Mouse (Mus musculus) heart, embryonic 12.5 days (tissue): ENCODE data around the gene Pdss1. TPM values are rescaled to one million over a fixed set of nuclear protein-coding genes. Genes with fewer than 3 reads are reported as not detected.
A peak's percentile ranks its signal among the peaks of the same experiment; 100 is the strongest.

ENCODE experiments used
- ATAC-seq: fragments of 200-750 bp; cut with Nextera tagmentation; 2 replicates; pipeline ENCODE4 v1.8.0; 2017; ENCODE audit warnings: moderate TSS enrichment, moderate library complexity; ENCODE audit not compliant: insufficient number of reproducible peaks, low FRiP score
- H3K27ac ChIP-seq: fragments of 300-500 bp; sonication (generic); 2 replicates; pipeline ENCODE4 v1.5.1; 2016; ENCODE audit warnings: mild to moderate bottlenecking, moderate library complexity; ENCODE audit not compliant: poor library complexity, severe bottlenecking
- H3K27me3 ChIP-seq: fragments of 300-500 bp; sonication (generic); replicated peaks from 2 replicates; pipeline ENCODE4 v1.6.1; 2016; ENCODE audit warnings: mild to moderate bottlenecking, moderate library complexity
- H3K36me3 ChIP-seq: fragments of 300-500 bp; sonication (generic); 2 replicates; pipeline ENCODE4 v1.6.1; 2016; ENCODE audit warnings: mild to moderate bottlenecking, moderate library complexity
- H3K4me1 ChIP-seq: fragments of 300-500 bp; sonication (generic); replicated peaks from 2 replicates; pipeline ENCODE4 v1.6.1; 2016; ENCODE audit warnings: mild to moderate bottlenecking
- H3K4me2 ChIP-seq: fragments of 300-500 bp; sonication (generic); 2 replicates; pipeline ENCODE4 v1.6.1; 2016; ENCODE audit warnings: mild to moderate bottlenecking, moderate library complexity
- H3K4me3 ChIP-seq: fragments of 300-500 bp; sonication (generic); 2 replicates; pipeline ENCODE4 v1.5.1; 2016; ENCODE audit warnings: mild to moderate bottlenecking
- H3K9ac ChIP-seq: fragments of 300-500 bp; sonication (generic); 2 replicates; pipeline ENCODE4 v1.6.1; 2016; ENCODE audit warnings: mild to moderate bottlenecking, moderate library complexity
- H3K9me3 ChIP-seq: fragments of 300-500 bp; sonication (generic); replicated peaks from 2 replicates; pipeline ENCODE4 v1.6.1; 2016; ENCODE audit warnings: mild to moderate bottlenecking, moderate library complexity
- WGBS: fragments of 180-500 bp; shearing (Covaris S2); methylation state at CpG from one replicate; pipeline ENCODE4 v1.1.7; 2016; 5-methylcytosine and 5-hydroxymethylcytosine counted together
- polyA plus RNA-seq: library from polyadenylated mRNA; unstranded; fragments of >200 nt; fragmentation: Nextera tagmentation; extraction: Ambion mirVana; gene quantifications from 2 replicates; pipeline ENCODE4 v1.2.1, GENCODE M21; 2016

Pdss1 gene
- polyA plus RNA-seq, 1 experiment from 2014 or later, result 32.1 TPM

DNA sequence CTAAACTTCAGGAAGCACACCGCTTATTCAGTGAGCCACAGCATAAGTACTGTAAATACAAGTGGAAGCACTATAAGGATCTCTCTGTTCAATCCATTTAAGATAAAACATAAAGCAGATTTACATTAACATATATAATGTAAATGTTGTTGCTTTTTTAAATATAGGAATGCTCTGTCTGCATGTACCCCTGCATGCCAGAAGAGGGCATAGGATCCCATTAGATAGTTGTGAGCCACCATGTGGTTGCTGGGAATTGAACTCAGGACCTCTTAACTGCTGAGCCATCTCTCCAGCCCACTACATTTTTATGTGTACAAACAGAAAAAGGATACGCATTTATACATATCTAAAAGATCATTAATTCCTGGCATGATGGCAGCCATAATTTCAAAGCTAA, 66.4 kb downstream of the Pdss1 start:
- peaks cover 12% of the 10 kb centered on the region for H3K36me3 ChIP-seq
- no peaks in the 10 kb centered on the region for H3K9me3 ChIP-seq
- ATAC-seq, result no peak
- no peaks in the 10 kb centered on the region for H3K4me1 ChIP-seq
- no peak overlapping the region for H3K4me2 ChIP-seq
- H3K27me3 ChIP-seq, result no peaks in the 10 kb centered on the region
- no peak overlapping the region for H3K4me3 ChIP-seq
- no peak overlapping the region for H3K27ac ChIP-seq
- H3K9ac ChIP-seq, result no peak overlapping the region
- WGBS, result 94% methylated on average over 2 of the region's 2 CpGs

DNA sequence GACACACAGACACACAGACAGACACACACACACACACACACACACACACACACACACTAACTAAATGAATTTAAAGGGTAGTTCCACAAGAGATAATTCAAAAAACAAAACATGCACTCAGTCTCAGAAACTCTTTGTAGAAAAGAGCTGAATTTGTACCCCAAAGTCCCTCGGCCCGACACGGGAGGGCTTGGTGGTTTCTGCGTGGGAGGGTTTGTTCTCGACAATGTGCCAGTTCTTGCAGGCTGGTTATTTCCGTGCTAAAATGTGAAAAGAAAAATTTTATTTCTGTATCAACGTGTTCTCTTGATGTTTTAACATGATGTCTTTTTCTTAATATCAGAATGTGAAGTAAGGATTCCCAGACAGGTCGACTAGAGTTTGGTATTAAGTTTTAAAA, 66.9 kb downstream of the Pdss1 start:
- no peaks in the 10 kb centered on the region for H3K4me1 ChIP-seq
- no peak for ATAC-seq
- 92% methylated on average over 8 of the region's 8 CpGs for WGBS

GRCm38 (mm10) chr2:22962970-22963369, 67.6 kb downstream of the Pdss1 start:
- no peak for ATAC-seq
- no peak overlapping the region for H3K4me2 ChIP-seq
- no peaks in the 10 kb centered on the region for H3K27me3 ChIP-seq
- no peaks in the 10 kb centered on the region for H3K9me3 ChIP-seq
- H3K9ac ChIP-seq, result no peak overlapping the region
- H3K4me3 ChIP-seq, result no peak overlapping the region
- no peaks in the 10 kb centered on the region for H3K4me1 ChIP-seq
- WGBS, result 91% methylated on average over 3 of the region's 3 CpGs
- H3K36me3 ChIP-seq, result peaks cover 11% of the 10 kb centered on the region
- no peak overlapping the region for H3K27ac ChIP-seq

More for the DNA sequence above, 66.9 kb downstream of the Pdss1 start:
- H3K27me3 ChIP-seq, result no peaks in the 10 kb centered on the region
- no peak overlapping the region for H3K4me3 ChIP-seq
- H3K27ac ChIP-seq, result no peak overlapping the region
- H3K36me3 ChIP-seq, result peaks cover 10% of the 10 kb centered on the region
- H3K9me3 ChIP-seq, result no peaks in the 10 kb centered on the region
- H3K4me2 ChIP-seq, result no peak overlapping the region
- no peak overlapping the region for H3K9ac ChIP-seq

- 80% methylated on average over 3 of the region's 3 CpGs for WGBS
- no peak for ATAC-seq
- Histone ChIP-seq H3K9ac (no peak overlapping the region), H3K4me3 (no peak overlapping the region), H3K27ac (no peak overlapping the region), H3K36me3 (no peaks in the 10 kb centered on the region), H3K4me1 (no peaks in the 10 kb centered on the region), H3K27me3 (no peaks in the 10 kb centered on the region), H3K9me3 (no peaks in the 10 kb centered on the region), H3K4me2 (no peak overlapping the region)
Observed at GRCm38 (mm10) chr2:22977387-22977973, 82.2 kb downstream of the Pdss1 start.

- H3K9ac ChIP-seq, result no peak overlapping the region
- 81% methylated on average over 2 of the region's 2 CpGs for WGBS
Observed at GRCm38 (mm10) chr2:22985973-22986657, 90.8 kb downstream of the Pdss1 start.

More at GRCm38 (mm10) chr2:22985973-22986657, 90.8 kb downstream of the Pdss1 start:
- H3K36me3 ChIP-seq, result no peaks in the 10 kb centered on the region
- peak overlapping the region; percentile 40; the same call in 1 of the 2 replicates for H3K27ac ChIP-seq
- no peak overlapping the region for H3K4me3 ChIP-seq
- H3K4me2 ChIP-seq, result no peak overlapping the region
- no peaks in the 10 kb centered on the region for H3K27me3 ChIP-seq
- no peaks in the 10 kb centered on the region for H3K9me3 ChIP-seq
- no peak for ATAC-seq
- H3K4me1 ChIP-seq, result peaks cover 9% of the 10 kb centered on the region; the same call in 1 of the 2 replicates

Other genes starting within 250 kb of the Pdss1 start
- gene Apbb1ip, start 121.4 kb upstream of the Pdss1 start, polyA plus RNA-seq, result 0.61 and 1.2 TPM in 2 replicates
- gene Abi1, start 144.7 kb downstream of the Pdss1 start, polyA plus RNA-seq, result 33.9 and 37.0 TPM in 2 replicates
- gene Acbd5, start 172.6 kb downstream of the Pdss1 start, polyA plus RNA-seq, result 32.7 and 33.7 TPM in 2 replicates